Mouse (Mus musculus): Measurements from ENCODE around the gene Tango6. TPM values are rescaled to one million over a fixed set of nuclear protein-coding genes. Genes with fewer than 3 reads are reported as not detected.
A peak's percentile ranks its signal among the peaks of the same experiment; 100 is the strongest.

The Tango6 gene
- polyA plus RNA-seq (2014; fragmentation: Nextera tagmentation; extraction: Ambion mirVana) = 9.1 and 10.9 TPM in 2 replicates

GRCm38 (mm10) chr8:106682971-106683668 is at the start of gene Tango6:
TSS of gene Tango6 (plus strand) at chr8:106683068.
- ATAC-seq (replicated peaks; ENCODE audit: low FRiP score, low TSS enrichment, low read depth) = peak; percentile 94

GRCm38 (mm10) chr8:106633361-106634158 is 49.3 kb upstream of the Tango6 start:
- 62% methylated on average over 17 of the region's 17 CpGs for WGBS
- Histone ChIP-seq H3K27ac (ENCODE audit: low read depth) (no peak overlapping the region), H3K36me3 (ENCODE audit: control insufficient read depth, insufficient read depth, low read length) (no peaks in the 10 kb centered on the region), H3K27me3 (replicated peaks; ENCODE audit: control insufficient read depth, insufficient read depth, low read length) (no peaks in the 10 kb centered on the region), H3K4me3 (ENCODE audit: low read depth, low read length) (no peak overlapping the region), H3K4me1 (replicated peaks; ENCODE audit: control insufficient read depth, insufficient read depth, low read length) (peaks cover 25% of the 10 kb centered on the region), H3K4me2 (ENCODE audit: low read length) (no peak overlapping the region), H3K9me3 (ENCODE audit: control insufficient read depth, low read length) (no peaks in the 10 kb centered on the region), H3K9ac (ENCODE audit: low read length) (no peak overlapping the region)
- no peak for DNase-seq (ENCODE audit: low spot score)
- peak; percentile 70 for ATAC-seq (replicated peaks; ENCODE audit: low FRiP score, low TSS enrichment, low read depth)

More at GRCm38 (mm10) chr8:106682971-106683668, at the start of gene Tango6:
- no peaks in the 10 kb centered on the region for H3K27me3 ChIP-seq (replicated peaks; ENCODE audit: control insufficient read depth, insufficient read depth, low read length)
- H3K9ac ChIP-seq (ENCODE audit: low read length) = peak within 1 kb of the TSS; percentile 91
- peak within 1 kb of the TSS; percentile 78 for H3K4me3 ChIP-seq (ENCODE audit: low read depth, low read length)
- peak within 1 kb of the TSS; percentile 97 for H3K27ac ChIP-seq (ENCODE audit: low read depth)
- WGBS = under 1% methylated on average over 50 of the region's 50 CpGs
- H3K9me3 ChIP-seq (ENCODE audit: control insufficient read depth, low read length) = no peaks in the 10 kb centered on the region
- peaks cover 3% of the 10 kb centered on the region; the same call in 1 of the 2 replicates for H3K4me1 ChIP-seq (replicated peaks; ENCODE audit: control insufficient read depth, insufficient read depth, low read length)
- DNase-seq (ENCODE audit: low spot score) = peak; percentile 98
- H3K4me2 ChIP-seq (ENCODE audit: low read length) = peak within 1 kb of the TSS; percentile 52
- no peaks in the 10 kb centered on the region for H3K36me3 ChIP-seq (ENCODE audit: control insufficient read depth, insufficient read depth, low read length)

GRCm38 (mm10) chr8:106635284-106635683 is 47.6 kb upstream of the Tango6 start:
- Histone ChIP-seq H3K4me1 (replicated peaks; ENCODE audit: control insufficient read depth, insufficient read depth, low read length) (peaks cover 25% of the 10 kb centered on the region), H3K36me3 (ENCODE audit: control insufficient read depth, insufficient read depth, low read length) (no peaks in the 10 kb centered on the region), H3K9ac (ENCODE audit: low read length) (no peak overlapping the region), H3K27ac (ENCODE audit: low read depth) (no peak overlapping the region), H3K4me3 (ENCODE audit: low read depth, low read length) (no peak overlapping the region), H3K27me3 (replicated peaks; ENCODE audit: control insufficient read depth, insufficient read depth, low read length) (no peaks in the 10 kb centered on the region), H3K9me3 (ENCODE audit: control insufficient read depth, low read length) (no peaks in the 10 kb centered on the region), H3K4me2 (ENCODE audit: low read length) (no peak overlapping the region)
- ATAC-seq (replicated peaks; ENCODE audit: low FRiP score, low TSS enrichment, low read depth) (no peak), DNase-seq (ENCODE audit: low spot score) (no peak)
- WGBS = 8% methylated on average over 5 of the region's 5 CpGs

- 87% methylated on average over 4 of the region's 4 CpGs for WGBS
- Histone ChIP-seq H3K27me3 (replicated peaks; ENCODE audit: control insufficient read depth, insufficient read depth, low read length) (no peaks in the 10 kb centered on the region), H3K4me2 (ENCODE audit: low read length) (no peak overlapping the region), H3K4me1 (replicated peaks; ENCODE audit: control insufficient read depth, insufficient read depth, low read length) (peaks cover 25% of the 10 kb centered on the region), H3K36me3 (ENCODE audit: control insufficient read depth, insufficient read depth, low read length) (no peaks in the 10 kb centered on the region), H3K27ac (ENCODE audit: low read depth) (no peak overlapping the region), H3K9me3 (ENCODE audit: control insufficient read depth, low read length) (no peaks in the 10 kb centered on the region), H3K9ac (ENCODE audit: low read length) (no peak overlapping the region), H3K4me3 (ENCODE audit: low read depth, low read length) (no peak overlapping the region)
- DNase-seq (ENCODE audit: low spot score) (no peak), ATAC-seq (replicated peaks; ENCODE audit: low FRiP score, low TSS enrichment, low read depth) (no peak)
Measured at GRCm38 (mm10) chr8:106637446-106637845, 45.4 kb upstream of the Tango6 start.

- Histone ChIP-seq H3K4me1 (replicated peaks; ENCODE audit: control insufficient read depth, insufficient read depth, low read length) (peaks cover 23% of the 10 kb centered on the region), H3K27ac (ENCODE audit: low read depth) (no peak overlapping the region), H3K36me3 (ENCODE audit: control insufficient read depth, insufficient read depth, low read length) (no peaks in the 10 kb centered on the region), H3K9ac (ENCODE audit: low read length) (no peak overlapping the region), H3K4me3 (ENCODE audit: low read depth, low read length) (no peak overlapping the region), H3K4me2 (ENCODE audit: low read length) (no peak overlapping the region), H3K27me3 (replicated peaks; ENCODE audit: control insufficient read depth, insufficient read depth, low read length) (no peaks in the 10 kb centered on the region), H3K9me3 (ENCODE audit: control insufficient read depth, low read length) (no peaks in the 10 kb centered on the region)
- 70% methylated on average over 7 of the region's 7 CpGs for WGBS
- ATAC-seq (replicated peaks; ENCODE audit: low FRiP score, low TSS enrichment, low read depth) (no peak), DNase-seq (ENCODE audit: low spot score) (no peak)
Measured at GRCm38 (mm10) chr8:106638768-106639295, 44.0 kb upstream of the Tango6 start.

- no peaks in the 10 kb centered on the region for H3K9me3 ChIP-seq (ENCODE audit: control insufficient read depth, low read length)
- no peak overlapping the region for H3K27ac ChIP-seq (ENCODE audit: low read depth)
- H3K27me3 ChIP-seq (replicated peaks; ENCODE audit: control insufficient read depth, insufficient read depth, low read length) = no peaks in the 10 kb centered on the region
- WGBS = 80% methylated on average over 7 of the region's 7 CpGs
- H3K4me2 ChIP-seq (ENCODE audit: low read length) = no peak overlapping the region
- H3K36me3 ChIP-seq (ENCODE audit: control insufficient read depth, insufficient read depth, low read length) = no peaks in the 10 kb centered on the region
- DNase-seq (ENCODE audit: low spot score) = no peak
- no peak overlapping the region for H3K4me3 ChIP-seq (ENCODE audit: low read depth, low read length)
- no peak for ATAC-seq (replicated peaks; ENCODE audit: low FRiP score, low TSS enrichment, low read depth)
- H3K4me1 ChIP-seq (replicated peaks; ENCODE audit: control insufficient read depth, insufficient read depth, low read length) = peaks cover 21% of the 10 kb centered on the region
- no peak overlapping the region for H3K9ac ChIP-seq (ENCODE audit: low read length)
Measured at GRCm38 (mm10) chr8:106640212-106640611, 42.7 kb upstream of the Tango6 start.

GRCm38 (mm10) chr8:106640921-106641320 is 41.9 kb upstream of the Tango6 start:
- Histone ChIP-seq H3K4me3 (ENCODE audit: low read depth, low read length) (no peak overlapping the region), H3K4me2 (ENCODE audit: low read length) (no peak overlapping the region), H3K36me3 (ENCODE audit: control insufficient read depth, insufficient read depth, low read length) (no peaks in the 10 kb centered on the region), H3K4me1 (replicated peaks; ENCODE audit: control insufficient read depth, insufficient read depth, low read length) (peaks cover 14% of the 10 kb centered on the region), H3K9ac (ENCODE audit: low read length) (no peak overlapping the region), H3K9me3 (ENCODE audit: control insufficient read depth, low read length) (no peaks in the 10 kb centered on the region), H3K27ac (ENCODE audit: low read depth) (no peak overlapping the region), H3K27me3 (replicated peaks; ENCODE audit: control insufficient read depth, insufficient read depth, low read length) (no peaks in the 10 kb centered on the region)
- DNase-seq (ENCODE audit: low spot score) (no peak), ATAC-seq (replicated peaks; ENCODE audit: low FRiP score, low TSS enrichment, low read depth) (no peak)
- WGBS = 68% methylated on average over 5 of the region's 5 CpGs

GRCm38 (mm10) chr8:106642172-106642571 is 40.7 kb upstream of the Tango6 start:
- no peak for ATAC-seq (replicated peaks; ENCODE audit: low FRiP score, low TSS enrichment, low read depth)
- no peaks in the 10 kb centered on the region for H3K36me3 ChIP-seq (ENCODE audit: control insufficient read depth, insufficient read depth, low read length)
- no peak for DNase-seq (ENCODE audit: low spot score)
- WGBS = 70% methylated on average over 2 of the region's 2 CpGs
- H3K27ac ChIP-seq (ENCODE audit: low read depth) = no peak overlapping the region
- H3K4me1 ChIP-seq (replicated peaks; ENCODE audit: control insufficient read depth, insufficient read depth, low read length) = peaks cover 3% of the 10 kb centered on the region
- H3K4me3 ChIP-seq (ENCODE audit: low read depth, low read length) = no peak overlapping the region
- no peaks in the 10 kb centered on the region for H3K9me3 ChIP-seq (ENCODE audit: control insufficient read depth, low read length)
- no peaks in the 10 kb centered on the region for H3K27me3 ChIP-seq (replicated peaks; ENCODE audit: control insufficient read depth, insufficient read depth, low read length)
- H3K9ac ChIP-seq (ENCODE audit: low read length) = no peak overlapping the region
- H3K4me2 ChIP-seq (ENCODE audit: low read length) = no peak overlapping the region

All from intestine, embryonic 14.5 days (tissue).